Mouse (Mus musculus) spleen, adult 12 weeks (tissue): ENCODE results near the gene Arf3.
"Not testable (repeated sequence)": the region's sequence is repeated elsewhere in the genome, so short reads cannot be mapped to it uniquely, and the experiment has no call there.

ENCODE experiments used
- DNase-seq: peaks from one replicate; pipeline ENCODE4 v3.0.0; 2022; ENCODE audit warnings: low spot score

Arf3 gene

DNA sequence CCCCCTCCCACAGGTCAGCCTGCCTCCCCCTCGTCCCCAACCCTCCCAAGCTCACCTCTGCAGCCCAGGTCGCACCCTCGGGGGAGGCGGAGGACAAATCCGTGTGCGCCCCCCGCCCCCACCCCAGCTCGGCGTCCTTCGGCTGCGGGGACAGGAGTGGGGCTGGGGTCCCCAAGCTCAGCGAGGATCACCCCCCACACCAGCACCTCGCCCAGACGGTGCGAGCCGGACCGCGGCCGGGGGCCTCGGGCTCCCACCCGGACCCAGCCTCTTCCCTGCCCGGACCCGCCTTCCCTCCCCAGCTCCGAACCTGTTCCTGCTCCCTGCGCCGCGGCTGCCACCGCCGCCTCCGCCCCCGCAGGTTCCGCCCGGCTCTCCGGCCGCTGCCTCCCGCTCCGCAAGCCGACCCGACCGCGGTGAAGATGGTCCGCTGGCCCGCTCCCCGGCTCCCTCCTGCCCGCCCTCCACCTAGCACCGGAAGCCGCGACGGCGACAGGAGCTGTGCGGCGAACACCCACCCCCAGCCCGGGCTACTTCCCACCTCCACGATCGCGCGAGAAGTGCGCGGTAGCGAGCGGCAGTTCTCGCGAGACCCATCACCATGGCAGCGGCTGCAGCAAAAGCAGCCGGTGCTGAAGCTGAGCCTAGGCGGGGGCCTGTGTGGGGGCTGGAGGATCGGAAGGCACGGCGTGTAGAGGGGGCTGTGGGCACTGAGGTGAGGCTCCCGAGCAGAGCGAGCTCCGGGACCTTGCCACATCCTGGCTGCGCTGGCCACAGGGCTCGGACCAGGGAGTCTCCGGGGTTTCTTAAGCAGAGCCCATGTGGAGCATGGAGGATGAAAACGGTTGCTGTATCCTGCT is at the start of gene Arf3:
TSS of gene Arf3 (minus strand) at position 545 of the 860 bp plus-strand sequence.
- DNase-seq, result peak; percentile 83

- not testable (repeated sequence) for DNase-seq
Observed at GRCm38 (mm10) chr15:98810212-98810611, 47.2 kb upstream of the Arf3 start.

GRCm38 (mm10) chr15:98809390-98809789 is 46.4 kb upstream of the Arf3 start, which contains the start of gene Ddn:
Ddn (minus strand) TSS chr15:98809490.
- no peak for DNase-seq

- no peak for DNase-seq
Observed at GRCm38 (mm10) chr15:98808651-98809134, 45.7 kb upstream of the Arf3 start.

- DNase-seq, result no peak
Observed at GRCm38 (mm10) chr15:98807895-98808650, 45.1 kb upstream of the Arf3 start.

GRCm38 (mm10) chr15:98806809-98807770 is 44.1 kb upstream of the Arf3 start:
- no peak for DNase-seq

DNA sequence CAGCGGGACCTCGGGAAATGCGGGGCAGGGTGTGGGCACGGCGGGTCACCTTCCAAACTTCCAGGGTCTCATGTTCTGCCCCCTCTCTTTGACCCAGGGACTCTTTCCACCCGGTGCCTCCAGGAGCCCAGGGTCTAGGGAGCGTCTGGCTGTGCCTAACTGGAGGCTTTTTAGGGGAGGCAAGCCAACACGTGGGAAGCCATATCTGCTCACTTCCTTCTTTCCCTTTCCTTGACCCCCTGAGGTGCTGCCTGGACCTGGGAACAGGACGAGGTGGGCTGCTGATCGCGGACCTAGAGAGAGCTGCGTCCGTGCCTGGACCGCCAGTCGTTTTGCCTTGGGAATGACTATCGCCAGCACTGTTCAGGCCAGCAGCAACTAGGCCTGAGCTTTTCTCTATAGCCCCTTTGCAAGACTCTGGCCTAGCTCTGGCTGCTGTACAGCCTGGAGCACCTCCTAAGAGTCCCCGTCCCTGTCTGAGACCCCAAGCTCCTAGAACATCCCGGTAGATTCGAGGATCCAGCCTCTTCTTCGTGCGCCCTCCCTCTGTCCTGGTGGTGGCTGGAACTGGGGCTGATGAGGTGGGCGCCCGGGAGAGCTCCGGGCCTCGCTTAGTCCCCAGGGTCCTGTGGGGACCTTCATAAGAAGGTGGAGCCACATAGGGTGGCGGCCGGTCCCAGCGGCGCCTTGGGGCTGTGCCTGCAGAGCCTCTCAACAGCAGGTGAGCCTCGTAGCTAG is 43.2 kb upstream of the Arf3 start:
- no peak for DNase-seq

GRCm38 (mm10) chr15:98805324-98806040 is 42.5 kb upstream of the Arf3 start:
- no peak for DNase-seq

- peak; percentile 57 for DNase-seq
Observed at GRCm38 (mm10) chr15:98804054-98804453, 41.0 kb upstream of the Arf3 start.

- no peak for DNase-seq
Observed at GRCm38 (mm10) chr15:98802926-98803325, 39.9 kb upstream of the Arf3 start.

- DNase-seq, result peak; percentile 52
Observed at GRCm38 (mm10) chr15:98799396-98799795, 36.4 kb upstream of the Arf3 start.

- no peak for DNase-seq
Observed at GRCm38 (mm10) chr15:98798903-98799302, 35.9 kb upstream of the Arf3 start.

- no peak for DNase-seq
Observed at GRCm38 (mm10) chr15:98797835-98798492, 35.0 kb upstream of the Arf3 start.

- no peak for DNase-seq
Observed at GRCm38 (mm10) chr15:98796803-98797595, 34.0 kb upstream of the Arf3 start.

DNA sequence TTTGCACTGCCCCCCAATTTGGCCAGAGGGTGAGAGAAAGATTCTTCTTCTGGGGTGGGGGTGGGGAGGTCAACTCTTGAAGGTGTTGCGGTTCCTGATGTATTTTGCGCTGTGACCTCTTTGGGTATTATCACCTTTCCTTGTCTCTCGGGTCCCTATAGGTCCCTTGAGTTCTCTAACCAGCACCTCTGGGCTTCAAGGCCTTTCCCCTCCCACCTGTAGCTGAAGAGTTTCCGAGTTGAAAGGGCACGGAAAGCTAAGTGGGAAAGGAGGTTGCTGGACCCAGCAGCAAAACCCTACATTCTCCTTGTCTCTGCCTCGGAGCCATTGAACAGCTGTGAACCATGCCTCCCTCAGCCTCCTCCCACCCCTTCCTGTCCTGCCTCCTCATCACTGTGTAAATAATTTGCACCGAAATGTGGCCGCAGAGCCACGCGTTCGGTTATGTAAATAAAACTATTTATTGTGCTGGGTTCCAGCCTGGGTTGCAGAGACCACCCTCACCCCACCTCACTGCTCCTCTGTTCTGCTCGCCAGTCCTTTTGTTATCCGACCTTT is 30.2 kb upstream of the Arf3 start:
- no peak for DNase-seq

DNA sequence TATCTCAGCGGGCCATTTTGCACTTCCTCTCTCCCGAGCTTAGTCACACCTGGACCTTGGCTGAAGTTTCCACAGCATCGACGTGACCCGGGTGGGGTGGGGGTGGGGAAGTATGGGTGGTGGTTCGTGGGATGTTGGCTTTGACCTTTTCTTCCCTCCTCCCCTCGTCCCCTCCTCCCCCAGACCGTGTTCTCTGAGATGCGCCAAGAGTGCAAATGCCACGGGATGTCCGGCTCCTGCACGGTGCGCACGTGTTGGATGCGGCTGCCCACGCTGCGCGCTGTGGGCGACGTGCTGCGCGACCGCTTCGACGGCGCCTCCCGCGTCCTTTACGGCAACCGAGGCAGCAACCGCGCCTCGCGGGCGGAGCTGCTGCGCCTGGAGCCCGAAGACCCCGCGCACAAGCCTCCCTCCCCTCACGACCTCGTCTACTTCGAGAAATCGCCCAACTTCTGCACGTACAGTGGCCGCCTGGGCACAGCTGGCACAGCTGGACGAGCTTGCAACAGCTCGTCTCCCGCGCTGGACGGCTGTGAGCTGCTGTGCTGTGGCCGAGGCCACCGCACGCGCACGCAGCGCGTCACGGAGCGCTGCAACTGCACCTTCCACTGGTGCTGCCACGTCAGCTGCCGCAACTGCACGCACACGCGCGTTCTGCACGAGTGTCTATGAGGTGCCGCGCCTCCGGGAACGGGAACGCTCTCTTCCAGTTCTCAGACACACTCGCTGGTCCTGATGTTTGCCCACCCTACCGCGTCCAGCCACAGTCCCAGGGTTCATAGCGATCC is 29.4 kb upstream of the Arf3 start:
- DNase-seq, result no peak

GRCm38 (mm10) chr15:98791771-98792170 is 28.8 kb upstream of the Arf3 start:
- DNase-seq, result no peak

DNA sequence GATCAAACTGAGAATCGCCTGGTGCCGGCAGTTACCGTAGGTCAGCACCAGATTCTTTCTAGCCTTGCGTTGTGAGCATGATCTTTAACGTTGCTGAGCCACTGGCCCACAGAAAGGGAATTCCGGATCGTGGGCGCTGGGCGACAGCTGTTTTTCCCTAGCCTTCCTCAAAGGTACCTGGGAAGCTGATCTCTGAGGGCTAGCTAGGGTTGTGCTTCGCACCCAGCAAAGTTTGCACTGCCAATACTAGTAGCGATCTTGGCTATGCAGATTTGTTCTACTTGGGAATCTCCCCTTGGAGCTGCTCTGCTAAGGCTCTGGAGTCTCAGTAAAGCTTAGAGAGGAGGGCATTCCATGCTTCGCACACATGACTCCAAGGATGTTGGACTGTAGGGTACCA is 28.2 kb upstream of the Arf3 start:
- DNase-seq, result no peak
